Mouse (Mus musculus) heart, postnatal 14 days (tissue): ENCODE measurements at regions not wholly inside any gene's neighbourhood (a gene's known extent, or its start where the extent isn't known, plus 50 kb on each side); places are given as distances from the start of the nearest gene placed in this dataset.
A peak's percentile ranks its signal among the peaks of the same experiment; 100 is the strongest.
"Not testable (repeated sequence)": the region's sequence is repeated elsewhere in the genome, so short reads cannot be mapped to it uniquely, and the experiment has no call there.

Source experiments
- DNase-seq, 2 experiments: peaks; one replicate each; pipeline ENCODE4 v3.0.0; 2021 to 2022
- intact Hi-C: fragments of 180-260 bp; cut with DNase I; formaldehyde crosslinking; loops from one replicate; pipeline ENCODE4 v1.15.1; 2025

- DNase-seq: no peak
- intact Hi-C loops: no loop called here
These were observed 212.1 kb downstream of the Adamts15 start for GRCm38 (mm10) chr9:30710131-30710530.

- DNase-seq: peak; percentile 16 to 47
- intact Hi-C loops: no loop called here
These were observed 222.4 kb downstream of the Adamts15 start for GRCm38 (mm10) chr9:30699848-30700247.

GRCm38 (mm10) chr9:30697533-30697932 lies 224.7 kb downstream of the Adamts15 start:
- DNase-seq: no peak
- intact Hi-C loops: no loop called here

- intact Hi-C loops: no loop called here
- no peak for DNase-seq
These were observed 241.2 kb downstream of the Snx19 start for GRCm38 (mm10) chr9:30668095-30668494.

DNA sequence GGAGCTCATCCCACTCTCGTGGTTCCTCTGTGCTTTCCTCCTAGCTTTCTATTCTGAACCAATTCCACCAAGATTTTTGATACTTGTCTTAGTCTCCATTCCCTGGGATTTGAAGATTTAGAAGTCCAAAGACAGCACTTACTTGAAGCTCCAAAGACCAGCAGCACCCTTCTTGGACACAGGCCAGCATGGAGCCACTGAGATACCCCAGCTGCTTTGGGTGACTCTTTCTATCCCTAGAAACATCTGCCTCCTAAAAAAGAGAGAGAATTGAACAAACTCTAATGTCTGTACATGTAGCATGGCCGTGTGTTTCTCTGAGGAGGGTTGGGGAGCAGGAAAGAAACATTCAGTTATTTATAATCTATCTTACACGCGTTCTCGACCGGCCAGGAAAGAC lies 235.5 kb downstream of the Snx19 start:
- peak; percentile 3 to 19 for DNase-seq

GRCm38 (mm10) chr9:30653961-30654360 lies 227.1 kb downstream of the Snx19 start:
- intact Hi-C loops: no loop called here
- DNase-seq: no peak

More for the DNA sequence above, 235.5 kb downstream of the Snx19 start:
- intact Hi-C loops: no loop called here

- intact Hi-C loops: no loop called here
- no peak for DNase-seq
These were observed 226.3 kb downstream of the Snx19 start for GRCm38 (mm10) chr9:30653210-30653609.

- no peak for DNase-seq
- intact Hi-C loops: no loop called here
These were observed 222.6 kb downstream of the Snx19 start for GRCm38 (mm10) chr9:30649392-30650054.

DNA sequence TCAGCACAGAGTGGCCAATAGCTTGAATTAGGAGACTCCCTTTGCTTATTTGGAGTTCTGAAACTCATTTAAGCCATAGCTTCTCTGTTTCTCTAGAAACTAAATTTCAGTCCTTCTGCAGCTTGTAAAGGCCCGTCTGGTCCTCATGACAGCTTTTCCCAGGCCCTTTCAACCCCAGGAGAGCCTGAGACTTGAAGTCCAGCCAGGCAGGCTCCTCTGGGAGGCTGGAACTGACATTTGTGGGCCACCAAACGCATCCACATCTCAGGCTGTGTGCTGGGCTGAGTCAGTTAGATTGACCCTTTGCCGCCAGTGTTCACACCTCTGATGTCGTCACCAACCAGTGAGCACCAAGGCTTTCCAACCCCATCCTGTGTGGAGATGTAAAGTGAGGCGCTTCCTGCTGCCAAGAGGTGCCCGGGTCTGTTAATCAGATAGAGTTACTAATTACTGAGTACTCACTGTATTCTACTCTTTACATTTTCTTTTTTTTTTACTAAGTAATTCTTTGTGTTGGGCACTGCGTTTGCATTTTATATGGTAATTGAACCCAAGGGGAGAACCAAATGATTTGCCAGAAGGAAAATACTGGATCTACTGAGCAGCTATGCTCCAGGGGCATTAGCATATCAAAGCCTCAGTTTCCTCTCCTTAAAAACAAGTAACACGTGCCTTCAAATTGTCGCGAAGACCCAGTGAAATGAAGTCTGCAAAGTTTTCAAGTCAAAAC lies 207.0 kb downstream of the Snx19 start:
- intact Hi-C loops: no loop called here
- peak; percentile 57 to 69 for DNase-seq

DNA sequence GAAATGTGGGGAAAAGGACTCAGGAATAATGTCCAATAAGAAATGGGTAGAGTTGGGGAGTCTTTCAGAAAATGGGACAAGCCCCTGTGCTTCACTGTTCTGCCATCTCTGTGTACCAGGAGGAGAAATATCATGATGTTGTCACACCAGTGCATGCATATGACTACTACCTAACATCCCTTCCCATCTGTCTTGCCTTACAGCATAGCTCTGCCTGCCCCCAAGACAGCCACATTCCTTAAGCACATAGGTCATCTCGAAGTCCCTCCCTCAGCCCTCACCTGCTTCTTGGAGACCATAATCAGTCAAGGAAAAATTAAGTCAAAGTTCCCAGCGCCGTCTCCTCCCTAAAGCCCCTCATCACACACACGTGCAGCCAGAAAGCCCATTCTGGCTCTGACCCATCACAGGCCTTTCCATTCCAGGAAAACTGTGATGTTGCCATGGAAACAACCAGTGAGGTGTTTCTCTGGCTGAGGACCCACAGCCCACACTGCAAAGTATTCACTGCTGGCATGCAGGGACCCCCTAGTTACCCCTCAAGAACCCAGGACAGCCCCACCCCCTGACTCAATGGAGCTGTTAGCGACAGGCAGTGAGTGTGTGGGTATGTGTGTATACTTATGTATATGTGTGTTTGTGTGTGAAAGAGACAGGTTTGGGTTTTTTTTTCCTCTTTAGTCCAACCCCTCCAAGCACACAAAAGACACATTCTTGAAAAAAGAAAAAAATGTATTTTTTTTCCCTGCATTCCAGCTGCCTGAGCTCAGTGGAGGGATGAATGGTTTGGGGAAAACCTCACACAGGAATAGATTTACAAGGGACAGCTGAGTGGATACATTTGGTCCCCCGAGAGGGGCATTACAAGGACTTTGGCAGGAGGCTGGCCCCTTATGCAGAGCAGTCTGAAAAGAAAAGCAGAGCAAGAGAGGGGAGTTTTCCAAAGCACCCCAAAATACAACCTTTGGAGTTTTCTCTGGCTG lies 205.5 kb downstream of the Snx19 start:
- peak in 1 of 2 experiments; percentile 32 for DNase-seq
- intact Hi-C loops: no loop called here

DNA sequence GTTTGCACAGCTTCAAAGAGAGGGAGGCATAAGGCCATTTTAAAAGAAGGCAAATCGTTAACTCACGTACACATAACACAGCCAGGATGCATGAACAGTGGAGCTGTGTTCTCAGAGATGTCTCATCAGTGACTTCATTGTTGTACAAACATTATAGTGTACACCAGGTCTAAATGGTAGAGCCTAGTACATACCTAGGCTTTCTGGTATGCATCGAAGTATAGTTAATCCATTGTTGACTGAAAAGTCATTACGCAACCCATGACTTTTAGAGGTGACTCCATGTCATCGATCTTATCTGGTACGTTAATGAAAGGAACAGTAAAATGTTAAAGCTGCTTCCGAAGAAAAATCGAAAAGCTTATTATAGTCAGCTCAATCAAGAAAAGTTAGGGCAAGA lies 198.7 kb downstream of the Snx19 start:
- intact Hi-C loops: no loop called here
- DNase-seq: no peak

- DNase-seq: no peak
- intact Hi-C loops: no loop called here
These were observed 198.2 kb downstream of the Snx19 start for GRCm38 (mm10) chr9:30625090-30625489.

GRCm38 (mm10) chr9:30624481-30624880 lies 197.6 kb downstream of the Snx19 start:
- intact Hi-C loops: no loop called here
- DNase-seq: no peak

DNA sequence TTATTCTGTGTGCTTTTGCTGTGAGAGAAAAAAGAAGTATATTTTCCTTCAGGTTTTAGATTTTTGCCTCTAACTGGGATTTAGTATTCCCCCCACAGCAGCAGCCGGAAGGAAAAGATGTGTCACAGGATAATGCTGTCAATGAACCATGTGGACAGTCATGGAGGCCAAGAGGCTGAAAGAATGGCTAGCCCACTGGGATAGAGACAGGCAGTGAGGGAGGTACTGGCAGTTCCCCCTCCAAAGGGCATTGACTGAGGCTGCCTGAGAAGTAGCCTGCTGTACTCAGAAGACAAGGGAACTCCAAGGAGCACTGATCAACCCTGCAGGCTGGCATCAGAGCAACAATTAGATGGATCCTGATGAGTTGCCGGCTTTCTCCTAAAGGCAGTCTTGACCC lies 192.4 kb downstream of the Snx19 start:
- intact Hi-C loops: no loop called here
- DNase-seq: no peak

DNA sequence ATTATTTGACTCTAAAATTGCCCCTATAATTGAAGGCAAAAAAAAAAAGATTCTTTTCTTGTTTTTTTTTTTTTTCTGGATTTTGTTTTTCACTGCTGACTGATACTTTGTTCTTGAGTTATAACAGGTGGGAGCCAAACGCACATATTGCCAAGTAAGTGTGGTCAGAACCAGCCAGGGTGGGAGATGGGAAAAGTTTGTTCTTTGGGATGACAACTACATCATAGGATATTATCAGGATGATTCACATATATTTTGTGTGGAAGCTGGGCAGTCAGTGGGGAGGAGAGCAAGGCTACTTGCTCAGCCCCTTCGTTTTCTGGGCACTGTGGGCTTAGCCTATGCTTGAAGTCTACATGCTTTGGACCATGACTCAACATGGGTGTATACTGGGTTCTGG lies 191.3 kb downstream of the Snx19 start:
- no peak for DNase-seq
- intact Hi-C loops: no loop called here

GRCm38 (mm10) chr9:30613715-30614114 lies 186.8 kb downstream of the Snx19 start:
- intact Hi-C loops: no loop called here
- DNase-seq: peak; percentile 19 to 21

DNA sequence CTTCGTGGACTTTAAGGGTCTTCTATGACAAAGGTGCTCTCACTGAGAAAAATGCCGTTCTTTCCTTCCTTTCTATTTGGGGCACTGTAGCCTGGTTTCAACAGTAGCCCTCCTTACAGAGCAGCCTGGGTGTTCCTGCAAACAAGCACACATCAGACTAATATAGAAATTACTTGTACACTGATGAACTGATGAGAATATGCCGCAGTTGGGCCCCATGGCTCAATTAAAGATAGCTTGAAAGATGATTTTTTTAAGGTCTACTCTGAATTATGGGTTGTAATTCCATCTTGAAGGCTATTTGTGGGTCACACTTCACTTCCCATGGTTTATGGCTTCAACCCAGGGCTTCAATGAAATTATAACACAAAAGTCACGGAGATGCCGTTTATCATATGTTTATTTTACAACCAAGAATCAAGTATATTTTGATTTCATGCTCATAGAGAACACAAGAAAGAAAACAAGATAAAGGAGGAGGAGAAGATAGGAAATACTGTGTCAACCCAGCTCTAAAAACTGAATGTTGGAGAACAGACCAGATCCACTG lies 186.2 kb downstream of the Snx19 start:
- DNase-seq: no peak
- intact Hi-C loops: no loop called here

GRCm38 (mm10) chr9:30610328-30610727 lies 183.4 kb downstream of the Snx19 start:
- DNase-seq: peak; percentile 36 to 40
- intact Hi-C loops: no loop called here

DNA sequence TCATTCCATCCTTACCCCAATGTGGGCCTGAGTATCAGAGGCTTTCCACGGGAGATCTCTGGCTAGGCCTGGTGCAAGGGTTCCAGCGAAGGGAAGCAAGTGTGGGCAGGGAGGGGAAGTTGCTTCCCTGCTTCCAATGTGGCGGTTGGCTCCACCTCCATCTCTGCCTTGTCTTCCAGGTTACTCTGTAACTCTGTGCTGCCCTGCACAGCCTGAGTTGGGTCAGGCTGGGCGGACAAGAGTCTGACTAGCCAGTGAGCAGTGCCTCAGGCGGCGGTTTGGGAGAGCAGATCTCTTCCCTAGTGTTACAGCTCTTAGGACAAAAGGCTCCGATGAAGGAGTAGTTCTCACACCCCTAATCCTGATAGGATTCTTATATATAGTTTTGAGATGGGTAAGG lies 172.8 kb downstream of the Snx19 start:
- no peak for DNase-seq
- intact Hi-C loops: no loop called here

DNA sequence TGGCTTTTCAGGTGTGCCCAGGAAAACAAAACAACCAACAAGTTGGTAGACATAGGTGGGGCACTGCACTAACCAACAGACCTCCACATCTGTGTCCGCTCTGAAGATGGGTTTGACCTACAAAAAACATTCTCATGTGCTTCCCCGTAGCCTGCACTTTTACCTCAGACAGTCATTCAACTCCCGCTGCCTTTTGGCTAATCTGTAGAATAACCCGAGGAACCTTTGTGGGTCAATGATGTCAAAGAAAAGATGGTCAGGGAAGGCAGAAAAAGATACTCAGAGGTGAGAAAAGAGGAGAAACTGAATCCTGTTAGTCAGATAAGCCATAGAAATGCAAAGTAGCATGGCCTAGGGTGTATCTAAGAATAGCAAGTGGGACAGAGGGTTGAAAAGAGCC lies 170.8 kb downstream of the Snx19 start:
- no peak for DNase-seq
- intact Hi-C loops: no loop called here

DNA sequence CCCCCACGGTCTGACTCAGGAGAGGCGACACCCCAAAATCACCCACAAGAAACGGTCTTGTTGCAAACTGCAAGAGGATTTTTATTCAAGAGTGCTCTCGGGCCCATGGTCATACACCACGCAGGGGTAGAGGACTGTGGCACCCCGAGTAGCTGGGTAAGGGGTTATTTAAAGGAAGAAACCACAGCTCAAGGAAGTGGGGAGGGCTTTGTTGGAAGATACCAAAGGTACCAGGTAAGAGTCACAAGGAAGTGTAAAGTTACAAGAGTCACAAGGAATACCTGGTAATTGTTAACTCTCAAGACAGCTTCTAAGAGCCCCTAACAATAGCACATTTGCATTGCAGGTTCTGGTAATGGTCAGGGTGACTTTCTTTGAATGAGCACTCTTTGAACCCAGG lies 170.2 kb downstream of the Snx19 start:
- DNase-seq, intact Hi-C loops: not testable (repeated sequence)
